Mouse (Mus musculus): ENCODE data around the gene 1700113H08Rik. TPM values are rescaled to one million over a fixed set of nuclear protein-coding genes. Genes with fewer than 3 reads are reported as not detected.

The 1700113H08Rik gene
- total RNA-seq, 4 experiments from 2014 or later, result not detected

- no peak for DNase-seq
Measured at GRCm38 (mm10) chr10:87211046-87211445, 153.2 kb downstream of the 1700113H08Rik start.

GRCm38 (mm10) chr10:87212854-87213253, 155.0 kb downstream of the 1700113H08Rik start:
- DNase-seq, result no peak

- no peak for DNase-seq
Measured at GRCm38 (mm10) chr10:87230071-87230910, 172.4 kb downstream of the 1700113H08Rik start.

GRCm38 (mm10) chr10:87239332-87240008, 181.6 kb downstream of the 1700113H08Rik start:
- DNase-seq, result no peak

- no peak for DNase-seq
Measured at GRCm38 (mm10) chr10:87271724-87272123, 213.9 kb downstream of the 1700113H08Rik start.

- DNase-seq, result no peak
Measured at GRCm38 (mm10) chr10:87272133-87272622, 214.3 kb downstream of the 1700113H08Rik start.

- DNase-seq, result no peak
Measured at GRCm38 (mm10) chr10:87275075-87275474, 217.2 kb downstream of the 1700113H08Rik start.

Other genes starting within 250 kb of the 1700113H08Rik start
- gene Stab2, start 50.0 kb upstream of the 1700113H08Rik start, total RNA-seq (2022), result 1 to 10 TPM in 1 of 4 experiments, under 1 TPM in 3; 0.22 to 1.2 (median 0.25) TPM

Data from adrenal gland, adult 8-10 months (tissue).